Mouse (Mus musculus): ENCODE data around the gene Dync1i1.

GRCm38 (mm10) chr6:5710063-5710605 lies 15.3 kb upstream of the Dync1i1 start:
- TF ChIP-seq CTCF (IDR thresholded peaks at IDR 0.05; ENCODE audit: low read depth) (no peak), EP300 (IDR thresholded peaks at IDR 0.05; ENCODE audit: low read depth) (no peak)

Data from heart, postnatal 0 days (tissue).